Mouse (Mus musculus): ENCODE results near the gene Pabpn1l. TPM values are rescaled to one million over a fixed set of nuclear protein-coding genes. Genes with fewer than 3 reads are reported as not detected.
"Not testable (repeated sequence)": the region's sequence is repeated elsewhere in the genome, so short reads cannot be mapped to it uniquely, and the experiment has no call there.

The Pabpn1l gene
- total RNA-seq, 2 experiments from 2014 or later: not detected

DNA sequence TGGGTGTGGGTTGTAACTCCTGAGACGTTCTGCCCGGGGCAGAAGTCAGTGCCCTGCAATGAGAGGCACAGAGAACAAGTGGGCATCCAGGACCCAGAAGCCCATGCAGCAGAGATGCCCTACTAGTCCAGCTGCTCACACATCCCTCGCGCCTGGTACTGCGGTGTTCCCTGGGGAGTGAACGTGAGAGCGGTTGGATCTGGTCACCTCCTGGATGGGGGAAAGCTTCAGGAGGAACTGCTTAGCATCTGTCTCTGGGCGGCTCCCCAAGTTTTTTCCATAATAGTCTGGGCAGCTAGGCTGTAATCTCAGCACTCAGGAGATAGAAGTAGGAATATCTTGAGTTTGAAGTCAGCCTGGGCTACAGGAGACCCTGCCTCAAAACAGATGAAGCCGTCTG is 37.6 kb downstream of the Pabpn1l start:
- ATAC-seq (replicated peaks; ENCODE audit: low FRiP score, poor library complexity, severe bottlenecking): no peak

DNA sequence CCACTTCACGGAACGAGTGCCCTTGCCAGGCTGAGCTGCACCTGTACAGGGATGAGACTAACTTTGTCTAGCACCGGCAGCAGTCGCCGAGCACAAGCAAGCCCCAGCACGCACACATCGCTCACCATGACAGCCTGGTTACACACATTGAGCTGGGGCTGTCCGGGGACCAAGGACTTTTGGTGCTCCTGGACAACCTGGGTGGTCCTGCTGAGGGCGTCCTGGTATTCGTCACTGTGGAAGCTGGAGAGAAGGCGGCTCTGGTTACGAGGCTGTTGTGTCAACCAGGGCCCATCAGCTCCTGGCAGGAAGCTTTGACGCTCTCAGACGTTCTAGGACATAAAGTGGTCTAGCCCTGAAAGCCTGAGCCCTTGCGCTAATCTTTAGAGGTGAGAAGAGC is 41.6 kb downstream of the Pabpn1l start:
- ATAC-seq (replicated peaks; ENCODE audit: low FRiP score, poor library complexity, severe bottlenecking): no peak

DNA sequence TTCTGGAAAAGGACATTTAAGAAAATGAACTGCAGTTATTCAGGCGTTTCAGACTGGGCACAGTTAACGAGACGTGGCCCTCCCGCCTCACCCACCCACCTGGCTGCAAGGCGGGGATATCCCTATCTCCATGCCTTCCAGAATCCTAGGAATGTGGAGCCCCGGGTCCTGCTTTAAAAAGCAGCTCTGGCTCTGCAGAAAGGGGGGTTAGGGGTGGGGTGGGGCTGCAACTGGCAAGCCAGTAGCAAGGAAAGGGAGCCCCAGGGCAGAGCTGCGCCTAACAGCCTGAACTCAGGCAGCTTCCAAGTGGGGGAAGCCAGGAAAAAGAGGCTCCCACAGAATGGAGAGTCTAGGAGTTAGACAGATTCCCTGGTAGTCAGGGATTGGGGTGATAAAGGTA is 43.3 kb downstream of the Pabpn1l start:
- no peak for ATAC-seq (replicated peaks; ENCODE audit: low FRiP score, poor library complexity, severe bottlenecking)

DNA sequence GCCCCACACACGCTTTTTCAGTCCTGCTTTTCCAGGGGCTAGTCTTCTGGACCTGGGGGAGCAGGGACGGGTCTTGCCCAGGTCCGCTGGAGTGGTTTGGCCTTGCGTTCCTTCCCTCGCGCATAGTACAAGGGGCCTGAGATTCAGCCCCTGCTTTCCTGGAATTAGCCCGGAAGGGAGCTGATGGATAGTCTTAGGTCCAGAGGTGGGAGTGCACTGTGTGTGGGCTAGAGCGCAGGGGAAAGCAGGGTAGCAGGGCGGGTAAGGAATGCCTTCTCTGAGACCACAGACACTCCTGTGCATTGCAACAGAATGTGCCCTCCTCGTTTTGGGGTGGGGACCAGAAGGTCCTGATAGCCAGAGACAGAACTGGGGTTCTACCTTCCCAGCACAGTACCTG is 45.4 kb downstream of the Pabpn1l start:
- ATAC-seq (replicated peaks; ENCODE audit: low FRiP score, poor library complexity, severe bottlenecking): peak; percentile 4; the same call in 1 of the 2 replicates

DNA sequence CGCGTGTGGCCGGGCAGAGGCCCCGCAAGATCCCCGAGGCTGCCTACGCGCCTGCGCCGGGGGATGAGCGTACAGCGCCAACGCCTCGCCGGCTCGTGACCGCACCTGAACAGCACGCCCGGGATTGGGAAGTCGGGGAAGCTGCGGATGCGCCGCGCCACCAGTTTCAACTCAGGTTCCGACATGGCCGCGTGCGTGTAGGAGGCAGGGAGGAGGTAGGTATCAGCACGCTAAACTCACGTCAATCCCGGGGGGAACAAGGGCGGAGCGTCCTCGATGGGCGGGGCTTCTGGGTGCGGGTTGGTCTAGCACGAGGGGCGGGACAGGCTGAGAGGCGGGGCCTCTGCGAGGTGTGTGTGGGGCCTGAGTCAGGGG is 45.9 kb downstream of the Pabpn1l start, which contains the start of gene Aprt:
Gene Aprt (minus strand): TSS at position 262 of the 375 bp plus-strand sequence.
- ATAC-seq (replicated peaks; ENCODE audit: low FRiP score, poor library complexity, severe bottlenecking): peak; percentile 88

DNA sequence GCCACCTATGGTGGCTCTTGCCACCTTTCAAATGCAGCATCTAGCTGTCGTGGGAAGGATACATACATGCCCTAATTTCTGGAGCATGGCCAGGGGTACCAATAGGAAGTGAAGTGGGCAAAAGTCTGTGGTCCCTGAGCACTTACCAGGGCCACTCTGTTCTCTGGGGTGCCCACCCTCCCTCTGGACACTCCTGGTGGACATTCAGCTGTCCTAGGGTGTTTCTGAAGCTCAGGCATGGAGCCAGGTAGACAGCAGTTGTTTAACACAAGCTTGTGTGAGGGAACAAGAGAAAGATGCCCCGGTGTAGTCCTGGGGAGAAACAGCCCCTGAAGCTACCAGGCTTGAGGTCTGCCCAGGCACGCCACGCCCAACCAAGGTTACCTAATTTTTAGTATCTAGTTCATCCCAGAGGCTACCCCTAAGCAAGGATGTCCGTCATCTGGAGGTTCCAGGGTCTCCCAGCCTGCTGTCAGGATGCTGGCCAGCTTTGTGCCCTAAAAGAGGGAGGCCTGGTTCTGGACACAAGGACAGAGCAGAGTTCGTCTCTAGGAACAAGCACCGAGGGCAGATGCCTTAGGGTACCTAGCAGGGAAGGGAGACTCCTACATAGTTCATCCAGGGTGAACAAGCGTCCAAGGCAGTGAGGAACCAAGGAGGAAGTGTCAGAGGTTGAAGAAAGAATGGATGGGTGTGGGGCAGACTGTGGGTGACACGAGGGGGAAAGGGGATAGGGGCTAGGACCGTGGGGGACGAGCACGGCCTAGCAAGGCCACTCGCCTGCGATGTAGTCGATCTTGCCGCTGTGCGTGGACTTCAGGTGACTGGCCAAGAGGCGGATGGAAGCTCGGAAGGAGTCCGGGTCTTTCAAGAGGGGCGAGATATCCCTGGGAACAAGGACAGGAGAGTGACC is 46.5 kb downstream of the Pabpn1l start:
- 0 out of 2 replicates have a peak, but pooled peaks have one; percentile 6 for ATAC-seq (replicated peaks; ENCODE audit: low FRiP score, poor library complexity, severe bottlenecking)

DNA sequence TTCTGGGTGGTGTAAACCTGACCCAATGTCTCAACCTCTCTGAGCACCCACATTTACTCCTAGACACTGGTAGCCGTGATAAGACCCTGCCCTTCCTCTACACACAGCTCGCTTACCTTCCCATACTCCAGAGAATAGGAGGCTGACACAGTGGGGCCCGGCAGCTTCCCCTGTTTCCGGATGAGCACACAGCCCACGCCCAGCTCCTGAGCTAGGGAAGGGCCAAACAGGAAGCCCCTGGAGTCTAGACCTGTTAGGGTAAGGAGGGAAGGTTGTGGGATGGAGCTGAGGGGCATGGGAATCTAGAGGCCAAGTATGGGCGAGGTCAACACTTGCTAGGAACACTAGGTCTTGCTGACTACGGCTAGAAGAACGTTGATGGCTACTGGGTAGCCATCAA is 47.3 kb downstream of the Pabpn1l start:
- ATAC-seq (replicated peaks; ENCODE audit: low FRiP score, poor library complexity, severe bottlenecking): no peak

DNA sequence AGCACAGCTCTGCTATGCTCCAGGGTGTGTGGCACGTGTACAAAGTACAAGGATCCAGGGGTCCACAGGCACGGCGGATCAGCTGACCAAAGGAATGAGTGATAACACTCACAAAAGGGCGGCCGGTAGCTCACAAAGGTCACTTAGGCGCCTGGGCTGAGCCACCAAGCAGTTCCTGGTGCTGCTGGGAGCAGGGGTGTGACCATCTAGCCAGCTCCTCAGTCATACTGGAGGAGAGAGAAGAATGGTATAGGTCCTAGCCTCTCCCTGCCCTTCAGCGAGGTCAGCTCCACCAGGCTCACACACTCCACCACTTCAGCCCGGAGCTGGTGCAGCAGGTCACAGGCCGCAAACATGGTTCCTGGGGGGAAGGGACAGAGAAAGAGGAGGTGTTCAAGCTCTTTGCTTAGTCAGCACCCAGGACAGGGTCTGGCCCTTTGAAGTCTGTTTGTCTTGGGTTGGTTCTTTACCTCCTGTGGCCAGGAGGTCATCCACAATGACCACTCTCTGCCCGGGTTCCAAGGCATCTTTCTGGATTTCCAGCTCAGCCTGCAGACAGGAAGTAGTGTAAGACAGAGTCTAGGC is 47.8 kb downstream of the Pabpn1l start:
- no peak for ATAC-seq (replicated peaks; ENCODE audit: low FRiP score, poor library complexity, severe bottlenecking)

DNA sequence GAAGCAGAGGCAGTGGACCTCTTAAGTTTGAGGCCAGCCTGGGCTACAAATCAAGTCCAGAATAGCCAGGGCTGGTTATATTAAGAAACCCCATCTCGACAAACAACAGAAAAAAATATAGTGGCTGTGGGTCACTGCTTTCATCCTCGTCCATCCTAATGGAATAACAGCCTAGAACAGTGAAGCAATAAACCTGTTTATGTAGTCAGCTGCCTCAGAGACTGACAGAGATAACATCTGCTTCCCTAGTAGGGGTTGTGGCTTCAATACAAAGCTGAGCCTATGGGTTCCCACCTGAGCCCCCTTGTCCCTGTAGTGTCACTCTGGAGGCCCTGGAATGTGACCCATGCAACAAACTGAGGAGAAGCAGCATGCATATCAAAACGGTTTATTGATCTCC is 48.3 kb downstream of the Pabpn1l start:
- ATAC-seq (replicated peaks; ENCODE audit: low FRiP score, poor library complexity, severe bottlenecking): no peak

DNA sequence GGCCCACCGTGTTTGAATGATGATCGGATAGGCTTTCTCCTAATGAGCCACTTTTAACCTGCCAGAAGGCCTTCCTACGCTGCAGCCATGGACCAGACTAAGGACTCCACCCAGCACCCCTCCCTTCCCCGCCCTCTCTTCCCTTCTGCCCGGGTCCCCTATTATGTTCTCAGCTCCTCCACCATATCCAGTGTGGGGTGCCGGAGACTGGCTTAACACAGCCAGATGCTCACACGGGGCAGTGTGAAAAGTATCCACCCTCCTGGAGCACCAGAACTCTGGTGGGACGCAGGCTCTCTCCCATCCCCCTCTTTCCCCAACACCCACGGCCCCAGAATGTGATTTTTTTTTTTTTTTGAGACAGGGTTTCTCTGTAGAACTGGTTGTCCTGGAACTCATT is 49.0 kb downstream of the Pabpn1l start:
- ATAC-seq (replicated peaks; ENCODE audit: low FRiP score, poor library complexity, severe bottlenecking): no peak

DNA sequence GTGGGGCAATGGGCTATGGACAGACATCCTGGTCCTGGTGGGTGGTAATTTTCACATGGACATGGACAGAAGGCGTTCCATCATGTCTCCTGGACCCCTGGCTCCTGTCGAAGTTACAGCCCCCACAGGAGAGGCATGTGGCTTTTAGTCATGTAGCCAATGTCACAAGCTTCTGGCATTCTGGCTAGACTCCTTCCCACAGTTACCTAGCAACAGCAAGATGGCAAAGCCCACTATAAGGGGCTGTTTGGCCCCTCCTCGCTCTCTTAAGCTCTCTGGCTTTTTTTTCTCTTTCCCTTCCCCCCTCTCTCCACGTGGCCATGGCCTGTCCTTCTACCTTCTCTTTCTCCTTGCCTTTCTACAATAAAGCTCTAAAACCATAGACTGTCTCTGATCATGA is 49.4 kb downstream of the Pabpn1l start:
- ATAC-seq (replicated peaks; ENCODE audit: low FRiP score, poor library complexity, severe bottlenecking): not testable (repeated sequence)

DNA sequence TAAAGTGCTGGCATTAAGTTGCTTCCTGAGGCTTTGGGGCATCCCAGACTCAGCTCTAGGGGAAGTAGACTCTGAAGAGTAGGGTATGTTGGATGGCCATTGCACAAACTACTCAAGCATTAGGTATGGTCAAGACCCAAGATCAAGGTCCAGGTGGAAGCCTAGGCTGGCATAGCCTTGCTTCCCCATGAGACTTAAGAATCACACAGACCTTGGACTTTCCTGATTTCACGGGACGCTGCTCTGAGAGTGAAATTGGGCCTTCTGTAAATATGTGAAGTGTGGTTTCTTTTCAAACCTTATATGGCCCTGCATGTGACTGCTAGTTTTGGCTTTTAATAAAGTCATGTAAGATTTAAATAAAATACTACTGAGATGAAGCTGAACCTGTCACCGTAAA is 49.8 kb downstream of the Pabpn1l start:
- no peak for ATAC-seq (replicated peaks; ENCODE audit: low FRiP score, poor library complexity, severe bottlenecking)

DNA sequence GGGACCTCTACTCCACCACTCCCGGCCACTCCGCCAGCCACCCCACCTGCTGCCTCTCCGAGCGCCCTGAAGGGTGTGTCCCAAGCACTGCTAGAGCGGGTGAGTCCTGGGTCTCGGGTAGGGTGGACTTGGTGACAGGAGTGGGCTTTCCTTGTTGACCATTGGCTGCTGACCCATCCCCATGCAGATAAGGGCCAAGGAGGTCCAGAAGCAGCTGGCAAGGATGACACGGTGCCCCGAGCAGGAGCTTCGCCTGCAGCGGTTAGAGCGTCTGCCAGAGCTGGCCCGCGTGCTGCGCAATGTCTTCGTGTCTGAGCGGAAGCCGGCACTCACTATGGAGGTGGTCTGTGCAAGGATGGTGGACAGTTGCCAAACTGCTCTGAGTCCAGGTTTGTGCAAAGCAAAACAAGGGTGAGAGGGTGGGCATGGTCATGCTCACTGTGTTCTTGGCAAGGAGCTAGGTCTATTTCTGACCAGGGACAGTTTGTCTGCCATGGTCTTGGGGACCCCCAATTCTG is 50.7 kb downstream of the Pabpn1l start:
- no peak for ATAC-seq (replicated peaks; ENCODE audit: low FRiP score, poor library complexity, severe bottlenecking)

DNA sequence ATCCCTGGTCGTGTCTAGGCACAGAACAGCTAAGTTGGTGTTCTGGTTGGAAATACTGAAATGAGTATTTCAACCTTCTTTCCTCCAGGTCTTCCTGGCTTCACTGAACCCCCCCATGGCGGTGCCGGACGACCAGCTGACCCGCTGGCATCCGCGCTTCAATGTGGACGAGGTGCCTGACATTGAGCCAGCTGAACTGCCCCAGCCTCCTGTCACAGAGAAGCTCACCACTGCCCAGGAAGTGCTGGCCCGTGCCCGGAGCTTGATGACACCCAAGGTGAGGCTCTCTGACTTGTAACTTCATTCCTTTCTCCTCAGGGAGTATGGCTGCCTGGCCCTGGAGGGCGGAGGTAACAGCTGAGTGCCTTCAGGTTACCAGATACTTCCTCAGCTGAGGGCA is 51.4 kb downstream of the Pabpn1l start:
- ATAC-seq (replicated peaks; ENCODE audit: low FRiP score, poor library complexity, severe bottlenecking): no peak

DNA sequence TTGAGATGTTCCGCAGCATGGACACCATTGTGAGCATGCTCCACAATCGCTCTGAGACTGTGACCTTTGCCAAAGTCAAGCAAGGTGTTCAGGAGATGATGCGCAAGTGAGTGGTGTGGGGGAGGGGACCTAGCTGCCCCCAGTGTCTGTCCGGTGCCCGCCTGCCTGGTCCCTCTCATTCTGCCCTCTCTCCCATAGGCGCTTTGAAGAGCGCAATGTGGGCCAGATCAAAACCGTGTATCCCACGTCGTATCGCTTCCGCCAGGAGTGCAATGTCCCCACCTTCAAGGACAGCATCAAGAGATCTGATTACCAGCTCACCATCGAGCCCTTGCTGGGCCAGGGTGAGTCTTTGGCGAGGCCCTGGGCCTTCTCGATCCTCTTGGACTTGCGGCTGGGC is 52.5 kb downstream of the Pabpn1l start:
- ATAC-seq (replicated peaks; ENCODE audit: low FRiP score, poor library complexity, severe bottlenecking): no peak

Other genes starting within 250 kb of the Pabpn1l start
- 10.8 and 14.2 TPM in 2 replicates for gene Zc3h18, start 246.1 kb downstream of the Pabpn1l start, total RNA-seq (2015; ENCODE audit: low replicate concordance)
- gene Zc3h18, start 246.1 kb downstream of the Pabpn1l start, total RNA-seq (2017; ENCODE audit: low replicate concordance): 22.2 and 31.5 TPM in 2 replicates
- not detected in 2 replicates for gene Il17c, start 200.7 kb downstream of the Pabpn1l start, total RNA-seq (2015; ENCODE audit: low replicate concordance)
- gene Il17c, start 200.7 kb downstream of the Pabpn1l start, total RNA-seq (2017; ENCODE audit: low replicate concordance): not detected in 2 replicates
- gene Cyba, start 189.8 kb downstream of the Pabpn1l start, total RNA-seq (2015; ENCODE audit: low replicate concordance): 105 and 126 TPM in 2 replicates
- 42.8 and 52.6 TPM in 2 replicates for gene Cyba, start 189.8 kb downstream of the Pabpn1l start, total RNA-seq (2017; ENCODE audit: low replicate concordance)
- gene Mvd, start 179.3 kb downstream of the Pabpn1l start, total RNA-seq (2015; ENCODE audit: low replicate concordance): 0.84 TPM in 1 of 2 replicates, not detected in the other
- 0.84 and 1.3 TPM in 2 replicates for gene Mvd, start 179.3 kb downstream of the Pabpn1l start, total RNA-seq (2017; ENCODE audit: low replicate concordance)
- gene Snai3, start 162.0 kb downstream of the Pabpn1l start, total RNA-seq (2015; ENCODE audit: low replicate concordance): 1.0 TPM in 1 of 2 replicates, not detected in the other
- not detected in 2 replicates for gene Snai3, start 162.0 kb downstream of the Pabpn1l start, total RNA-seq (2017; ENCODE audit: low replicate concordance)
- gene Rnf166, start 146.7 kb downstream of the Pabpn1l start, total RNA-seq (2015; ENCODE audit: low replicate concordance): 9.0 and 12.9 TPM in 2 replicates
- 7.9 and 8.1 TPM in 2 replicates for gene Rnf166, start 146.7 kb downstream of the Pabpn1l start, total RNA-seq (2017; ENCODE audit: low replicate concordance)
- 3.8 and 29.4 TPM in 2 replicates for gene Ctu2, start 146.6 kb downstream of the Pabpn1l start, total RNA-seq (2015; ENCODE audit: low replicate concordance)
- 7.5 and 7.8 TPM in 2 replicates for gene Ctu2, start 146.6 kb downstream of the Pabpn1l start, total RNA-seq (2017; ENCODE audit: low replicate concordance)
- gene Piezo1, start 71.4 kb downstream of the Pabpn1l start, total RNA-seq (2015; ENCODE audit: low replicate concordance): 12.1 and 17.1 TPM in 2 replicates
- 14.7 and 23.0 TPM in 2 replicates for gene Piezo1, start 71.4 kb downstream of the Pabpn1l start, total RNA-seq (2017; ENCODE audit: low replicate concordance)
- gene Cdt1, start 54.7 kb downstream of the Pabpn1l start, total RNA-seq (2015; ENCODE audit: low replicate concordance): 16.1 and 24.2 TPM in 2 replicates
- gene Cdt1, start 54.7 kb downstream of the Pabpn1l start, total RNA-seq (2017; ENCODE audit: low replicate concordance): 38.2 and 47.5 TPM in 2 replicates
- 77.1 and 85.7 TPM in 2 replicates for gene Aprt, start 45.8 kb downstream of the Pabpn1l start, total RNA-seq (2015; ENCODE audit: low replicate concordance)
- gene Aprt, start 45.8 kb downstream of the Pabpn1l start, total RNA-seq (2017; ENCODE audit: low replicate concordance): 20.6 and 30.2 TPM in 2 replicates
- 8.6 and 23.2 TPM in 2 replicates for gene Galns, start 11.3 kb downstream of the Pabpn1l start, total RNA-seq (2015; ENCODE audit: low replicate concordance)
- gene Galns, start 11.3 kb downstream of the Pabpn1l start, total RNA-seq (2017; ENCODE audit: low replicate concordance): 8.6 and 15.5 TPM in 2 replicates
- gene Trappc2l, start 11.1 kb downstream of the Pabpn1l start, total RNA-seq (2015; ENCODE audit: low replicate concordance): 17.7 and 26.8 TPM in 2 replicates
- 9.1 and 10.2 TPM in 2 replicates for gene Trappc2l, start 11.1 kb downstream of the Pabpn1l start, total RNA-seq (2017; ENCODE audit: low replicate concordance)
- gene Cbfa2t3, start 76.4 kb upstream of the Pabpn1l start, total RNA-seq (2015; ENCODE audit: low replicate concordance): 10.9 and 13.1 TPM in 2 replicates
- 10.9 and 13.8 TPM in 2 replicates for gene Cbfa2t3, start 76.4 kb upstream of the Pabpn1l start, total RNA-seq (2017; ENCODE audit: low replicate concordance)
- 3.3 TPM in 1 of 2 replicates, not detected in the other for gene Acsf3, start 152.7 kb upstream of the Pabpn1l start, total RNA-seq (2015; ENCODE audit: low replicate concordance)
- 1.7 and 5.2 TPM in 2 replicates for gene Acsf3, start 152.7 kb upstream of the Pabpn1l start, total RNA-seq (2017; ENCODE audit: low replicate concordance)
- gene Cdh15, start 225.2 kb upstream of the Pabpn1l start, total RNA-seq (2015; ENCODE audit: low replicate concordance): not detected in 2 replicates
- not detected in 2 replicates for gene Cdh15, start 225.2 kb upstream of the Pabpn1l start, total RNA-seq (2017; ENCODE audit: low replicate concordance)

Data from erythroblast, adult 5-6 weeks (primary cell).